Mouse (Mus musculus): ENCODE measurements around the gene Ptk6.

- TF ChIP-seq POLR2A (IDR thresholded peaks at IDR 0.05; ENCODE audit: extremely low read depth, insufficient read depth, low read length) = peak; percentile 8; the same call in 1 of the 2 replicates
- TF ChIP-seq CTCF (IDR thresholded peaks at IDR 0.05; ENCODE audit: extremely low read depth, insufficient read depth, low read length) = no peak
These were observed 49.5 kb downstream of the Ptk6 start for GRCm38 (mm10) chr2:181153131-181153530.

Measured in cortical plate, adult 2 months (tissue).